Mouse (Mus musculus) bone marrow, adult 2 months (tissue): ENCODE results near the gene Letmd1.

ENCODE experiments used
- CTCF ChIP-seq: fragments of 200-500 bp; IDR thresholded peaks from 2 replicates; pipeline ENCODE4 v1.5.1; 2011; ENCODE audit warnings: low read length, control low read depth; ENCODE audit not compliant: control insufficient read depth, insufficient read depth
- POLR2A ChIP-seq: fragments of 200-500 bp; IDR thresholded peaks from 2 replicates; pipeline ENCODE4 v1.6.1; 2011; ENCODE audit warnings: low read depth, mild to moderate bottlenecking, control low read depth, low read length, borderline replicate concordance; ENCODE audit not compliant: control insufficient read depth

GRCm38 (mm10) chr15:100510072-100510471, 41.2 kb downstream of the Letmd1 start:
- no peak for TF ChIP-seq POLR2A
- no peak for TF ChIP-seq CTCF
